Mouse (Mus musculus): ENCODE data around the gene Cd200r2. TPM values are rescaled to one million over a fixed set of nuclear protein-coding genes. Genes with fewer than 3 reads are reported as not detected.
"Not testable (repeated sequence)": the region's sequence is repeated elsewhere in the genome, so short reads cannot be mapped to it uniquely, and the experiment has no call there.

The Cd200r2 gene
- polyA plus RNA-seq (2012; ENCODE audit: insufficient read depth, insufficient read length, low replicate concordance, missing spikeins): not detected in 2 replicates

DNA sequence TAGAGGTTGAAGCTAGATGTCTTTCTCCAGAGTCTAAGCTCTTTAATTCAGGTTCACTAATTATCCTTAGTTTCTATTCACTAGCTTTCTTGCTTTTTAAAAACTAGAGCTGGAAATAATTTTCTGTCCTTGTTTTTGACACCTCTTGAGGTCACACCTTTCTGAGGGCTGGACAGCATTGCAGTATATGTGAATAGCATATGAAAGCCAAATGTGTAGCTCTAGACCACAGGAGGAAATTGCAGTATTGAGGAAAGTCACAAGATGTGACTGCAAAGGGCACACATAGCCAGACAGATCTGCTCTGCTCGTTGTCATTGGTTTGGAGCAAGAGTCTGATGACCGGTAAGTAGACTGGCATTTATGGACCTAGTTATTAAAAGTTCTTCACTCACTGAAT lies at the start of gene Cd200r2:
TSS of gene Cd200r2 (plus strand) at position 301 of the 400 bp plus-strand sequence.
- 88% methylated on average over 2 of the region's 2 CpGs for WGBS

GRCm38 (mm10) chr16:44818010-44818409 lies 48.9 kb upstream of the Cd200r2 start:
- WGBS: 47% methylated on average over 1 of the region's 1 CpGs
- Histone ChIP-seq H3K4me3 (ENCODE audit: insufficient read depth, low read depth, low read length) (no peak overlapping the region), H3K27ac (ENCODE audit: insufficient read depth, low read depth, low read length) (no peak overlapping the region), H3K4me1 (ENCODE audit: control insufficient read depth, insufficient read depth, low read length) (no peaks in the 10 kb centered on the region)
- TF ChIP-seq CTCF (IDR thresholded peaks at IDR 0.05; ENCODE audit: insufficient read depth, low read depth, low read length): no peak
- no peak for TF ChIP-seq POLR2A (IDR thresholded peaks at IDR 0.05; ENCODE audit: insufficient read depth, low read depth, low read length)

More for the DNA sequence above, at the start of gene Cd200r2:
- Histone ChIP-seq H3K4me3 (ENCODE audit: insufficient read depth, low read depth, low read length) (no peak within 1 kb of the TSS), H3K27ac (ENCODE audit: insufficient read depth, low read depth, low read length) (no peak within 1 kb of the TSS), H3K4me1 (ENCODE audit: control insufficient read depth, insufficient read depth, low read length) (no peaks in the 10 kb centered on the region)
- TF ChIP-seq CTCF (IDR thresholded peaks at IDR 0.05; ENCODE audit: insufficient read depth, low read depth, low read length): no peak
- TF ChIP-seq POLR2A (IDR thresholded peaks at IDR 0.05; ENCODE audit: insufficient read depth, low read depth, low read length): no peak

- no peak for TF ChIP-seq POLR2A (IDR thresholded peaks at IDR 0.05; ENCODE audit: insufficient read depth, low read depth, low read length)
- TF ChIP-seq CTCF (IDR thresholded peaks at IDR 0.05; ENCODE audit: insufficient read depth, low read depth, low read length): no peak
- no peak overlapping the region for H3K27ac ChIP-seq (ENCODE audit: insufficient read depth, low read depth, low read length)
- WGBS: 93% methylated on average over 4 of the region's 4 CpGs
- H3K4me3 ChIP-seq (ENCODE audit: insufficient read depth, low read depth, low read length): no peak overlapping the region
- H3K4me1 ChIP-seq (ENCODE audit: control insufficient read depth, insufficient read depth, low read length): no peaks in the 10 kb centered on the region
Observed at GRCm38 (mm10) chr16:44820545-44820944, 46.4 kb upstream of the Cd200r2 start.

GRCm38 (mm10) chr16:44832286-44832685 lies 34.6 kb upstream of the Cd200r2 start:
- Histone ChIP-seq H3K4me3 (ENCODE audit: insufficient read depth, low read depth, low read length) (no peak overlapping the region), H3K4me1 (ENCODE audit: control insufficient read depth, insufficient read depth, low read length) (no peaks in the 10 kb centered on the region), H3K27ac (ENCODE audit: insufficient read depth, low read depth, low read length) (no peak overlapping the region)
- 81% methylated on average over 3 of the region's 3 CpGs for WGBS
- no peak for TF ChIP-seq CTCF (IDR thresholded peaks at IDR 0.05; ENCODE audit: insufficient read depth, low read depth, low read length)
- TF ChIP-seq POLR2A (IDR thresholded peaks at IDR 0.05; ENCODE audit: insufficient read depth, low read depth, low read length): no peak

DNA sequence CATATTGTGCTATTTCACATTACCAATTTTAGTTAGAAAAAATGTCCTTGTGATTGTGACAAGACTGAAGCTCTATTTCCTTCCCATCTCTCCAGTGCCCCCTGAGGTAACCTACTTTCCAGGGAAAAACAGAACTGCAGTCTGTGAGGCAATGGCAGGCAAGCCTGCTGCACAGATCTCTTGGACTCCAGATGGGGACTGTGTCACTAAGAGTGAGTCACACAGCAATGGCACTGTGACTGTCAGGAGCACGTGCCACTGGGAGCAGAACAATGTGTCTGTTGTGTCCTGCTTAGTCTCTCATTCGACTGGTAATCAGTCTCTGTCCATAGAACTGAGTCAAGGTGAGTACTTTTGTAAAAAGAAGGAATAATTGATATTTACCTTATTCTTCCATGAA lies 33.7 kb upstream of the Cd200r2 start:
- H3K4me1 ChIP-seq (ENCODE audit: control insufficient read depth, insufficient read depth, low read length); H3K4me3 ChIP-seq (ENCODE audit: insufficient read depth, low read depth, low read length); H3K27ac ChIP-seq (ENCODE audit: insufficient read depth, low read depth, low read length): not testable (repeated sequence)
- WGBS: 29% methylated on average over 2 of the region's 2 CpGs

GRCm38 (mm10) chr16:44875178-44875577 lies 8.3 kb downstream of the Cd200r2 start:
- H3K27ac ChIP-seq (ENCODE audit: insufficient read depth, low read depth, low read length): no peak overlapping the region
- 0 out of 2 replicates have a peak, but pooled peaks cover 2% of the 10 kb centered on the region for H3K4me1 ChIP-seq (ENCODE audit: control insufficient read depth, insufficient read depth, low read length)
- WGBS: 65% methylated on average over 1 of the region's 1 CpGs
- no peak for TF ChIP-seq POLR2A (IDR thresholded peaks at IDR 0.05; ENCODE audit: insufficient read depth, low read depth, low read length)
- TF ChIP-seq CTCF (IDR thresholded peaks at IDR 0.05; ENCODE audit: insufficient read depth, low read depth, low read length): no peak
- no peak overlapping the region for H3K4me3 ChIP-seq (ENCODE audit: insufficient read depth, low read depth, low read length)

DNA sequence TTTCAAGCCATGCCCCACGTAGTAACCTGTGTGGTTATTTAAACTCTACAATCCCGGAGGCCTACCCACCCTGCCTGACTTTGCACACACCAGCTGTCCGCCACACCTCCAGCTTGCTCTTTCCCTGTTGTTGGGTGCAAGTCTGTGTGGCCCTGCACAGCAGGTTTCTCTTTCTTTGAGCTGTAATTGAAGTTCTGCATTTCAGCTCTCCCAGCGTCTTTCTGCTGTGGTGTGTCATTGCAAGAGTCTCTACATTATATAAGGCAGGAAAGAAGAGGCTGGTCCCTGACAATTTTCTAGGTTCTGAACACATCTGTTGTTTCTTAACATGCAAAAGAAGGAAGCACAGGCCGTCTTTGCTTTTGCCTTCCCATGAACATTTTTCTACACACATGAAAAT lies 9.7 kb downstream of the Cd200r2 start:
- no peak overlapping the region for H3K4me3 ChIP-seq (ENCODE audit: insufficient read depth, low read depth, low read length)
- TF ChIP-seq POLR2A (IDR thresholded peaks at IDR 0.05; ENCODE audit: insufficient read depth, low read depth, low read length) (no peak), CTCF (IDR thresholded peaks at IDR 0.05; ENCODE audit: insufficient read depth, low read depth, low read length) (no peak)
- 0 out of 2 replicates have a peak, but pooled peaks cover 2% of the 10 kb centered on the region for H3K4me1 ChIP-seq (ENCODE audit: control insufficient read depth, insufficient read depth, low read length)
- 50% methylated on average over 5 of the region's 5 CpGs for WGBS
- no peak overlapping the region for H3K27ac ChIP-seq (ENCODE audit: insufficient read depth, low read depth, low read length)

DNA sequence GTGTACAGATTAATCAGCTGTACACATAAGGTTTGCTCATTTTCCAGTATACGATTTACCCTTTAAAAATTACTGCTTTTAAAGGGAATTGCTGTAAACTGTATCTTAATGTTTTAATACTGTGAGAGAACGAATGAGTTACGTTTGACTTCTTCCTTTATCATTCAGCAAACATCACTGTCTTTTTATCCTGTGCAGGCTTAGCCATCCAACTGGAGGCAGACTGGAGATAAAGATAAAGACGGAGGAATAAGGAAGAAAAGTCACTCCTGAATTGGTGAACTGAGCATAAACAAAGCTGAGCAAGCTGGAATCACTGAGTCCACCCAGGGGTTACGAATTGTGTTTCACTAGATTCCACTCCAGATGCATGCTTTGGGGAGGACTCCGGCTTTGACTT lies 10.7 kb downstream of the Cd200r2 start:
- 87% methylated on average over 6 of the region's 6 CpGs for WGBS
- no peak overlapping the region for H3K4me3 ChIP-seq (ENCODE audit: insufficient read depth, low read depth, low read length)
- TF ChIP-seq POLR2A (IDR thresholded peaks at IDR 0.05; ENCODE audit: insufficient read depth, low read depth, low read length): no peak
- 0 out of 2 replicates have a peak, but pooled peaks cover 2% of the 10 kb centered on the region for H3K4me1 ChIP-seq (ENCODE audit: control insufficient read depth, insufficient read depth, low read length)
- no peak overlapping the region for H3K27ac ChIP-seq (ENCODE audit: insufficient read depth, low read depth, low read length)

GRCm38 (mm10) chr16:44890814-44891213 lies 23.9 kb downstream of the Cd200r2 start:
- Histone ChIP-seq H3K4me1 (ENCODE audit: control insufficient read depth, insufficient read depth, low read length) (no peaks in the 10 kb centered on the region), H3K4me3 (ENCODE audit: insufficient read depth, low read depth, low read length) (no peak overlapping the region), H3K27ac (ENCODE audit: insufficient read depth, low read depth, low read length) (no peak overlapping the region)
- TF ChIP-seq POLR2A (IDR thresholded peaks at IDR 0.05; ENCODE audit: insufficient read depth, low read depth, low read length) (no peak), CTCF (IDR thresholded peaks at IDR 0.05; ENCODE audit: insufficient read depth, low read depth, low read length) (no peak)
- 64% methylated on average over 1 of the region's 1 CpGs for WGBS

DNA sequence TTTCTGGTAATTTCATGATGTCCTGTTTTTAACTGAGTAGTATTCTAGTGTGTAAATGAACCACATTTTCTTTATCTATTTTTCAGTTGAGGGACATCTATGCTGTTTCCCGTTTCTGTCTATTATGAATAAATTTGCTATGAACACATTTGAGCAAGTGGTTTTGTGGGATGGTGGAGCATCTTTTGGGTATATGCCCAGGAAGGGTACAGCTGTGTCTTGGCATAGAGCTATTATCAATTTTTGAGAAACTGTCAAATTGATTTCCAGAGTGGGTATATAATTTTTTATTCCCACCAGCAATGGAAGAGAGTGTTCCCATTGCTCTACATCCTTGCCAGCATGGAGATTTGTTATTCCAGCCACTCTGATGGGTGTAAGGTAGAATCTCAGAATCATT lies 65.1 kb downstream of the Cd200r2 start:
- no peak overlapping the region for H3K4me3 ChIP-seq (ENCODE audit: insufficient read depth, low read depth, low read length)
- 76% methylated on average over 1 of the region's 1 CpGs for WGBS
- no peaks in the 10 kb centered on the region for H3K4me1 ChIP-seq (ENCODE audit: control insufficient read depth, insufficient read depth, low read length)
- no peak overlapping the region for H3K27ac ChIP-seq (ENCODE audit: insufficient read depth, low read depth, low read length)
- TF ChIP-seq CTCF (IDR thresholded peaks at IDR 0.05; ENCODE audit: insufficient read depth, low read depth, low read length) (no peak), POLR2A (IDR thresholded peaks at IDR 0.05; ENCODE audit: insufficient read depth, low read depth, low read length) (no peak)

Measured in olfactory bulb, adult 2 months (tissue).